Mouse (Mus musculus) hindlimb bud, embryonic 11.5 days (tissue): ENCODE data around the gene Zfp398.

Experiments used
- DNase-seq: peaks from one replicate; pipeline ENCODE4 v3.0.0-alpha.2; 2012; ENCODE audit warnings: low read depth, low spot score; ENCODE audit errors: extremely low spot score

Zfp398 gene

GRCm38 (mm10) chr6:47899416-47899815 lies 64.0 kb downstream of the Zfp398 start:
- no peak for DNase-seq

- DNase-seq, result no peak
Observed at GRCm38 (mm10) chr6:47903587-47903986, 68.1 kb downstream of the Zfp398 start.

- no peak for DNase-seq
Observed at GRCm38 (mm10) chr6:47904361-47904760, 68.9 kb downstream of the Zfp398 start.

GRCm38 (mm10) chr6:47904917-47905695 lies 69.6 kb downstream of the Zfp398 start:
- DNase-seq, result no peak

- DNase-seq, result no peak
Observed at GRCm38 (mm10) chr6:47906326-47906725, 70.9 kb downstream of the Zfp398 start.

GRCm38 (mm10) chr6:47909007-47909406 lies 73.5 kb downstream of the Zfp398 start:
- no peak for DNase-seq

- DNase-seq, result no peak
Observed at GRCm38 (mm10) chr6:47911650-47912049, 76.2 kb downstream of the Zfp398 start.

GRCm38 (mm10) chr6:47912991-47913390 lies 77.5 kb downstream of the Zfp398 start:
- DNase-seq, result no peak

GRCm38 (mm10) chr6:47917051-47917450 lies 81.6 kb downstream of the Zfp398 start:
- no peak for DNase-seq

GRCm38 (mm10) chr6:47918768-47919274 lies 83.4 kb downstream of the Zfp398 start:
- no peak for DNase-seq

- DNase-seq, result no peak
Observed at GRCm38 (mm10) chr6:47919646-47920446, 84.4 kb downstream of the Zfp398 start.

GRCm38 (mm10) chr6:47920447-47921340 lies 85.2 kb downstream of the Zfp398 start, which contains the start of gene Zfp212:
TSS of gene Zfp212 (plus strand) at chr6:47920476.
- DNase-seq, result no peak
